Mouse (Mus musculus) forebrain, embryonic 16.5 days (tissue): ENCODE measurements around the gene Tyro3. TPM values are rescaled to one million over a fixed set of nuclear protein-coding genes. Genes with fewer than 3 reads are reported as not detected.

Experiments used
- polyA plus RNA-seq: library from polyadenylated mRNA; unstranded; fragments of >200 nt; fragmentation: Nextera tagmentation; extraction: Ambion mirVana; gene quantifications from 2 replicates; pipeline ENCODE4 v1.2.1, GENCODE M21; 2015

Gene Tyro3
- polyA plus RNA-seq, 1 experiment from 2014 or later = 17.3 TPM

Other genes starting within 250 kb of the Tyro3 start
- 29.6 and 35.9 TPM in 2 replicates for gene Nusap1, start 179.4 kb upstream of the Tyro3 start, polyA plus RNA-seq
- gene Oip5, start 179.3 kb upstream of the Tyro3 start, polyA plus RNA-seq = 10.3 and 12.0 TPM in 2 replicates
- 36.7 and 41.1 TPM in 2 replicates for gene Ndufaf1, start 134.9 kb upstream of the Tyro3 start, polyA plus RNA-seq
- gene Rtf1, start 122.7 kb upstream of the Tyro3 start, polyA plus RNA-seq = 53.3 and 53.9 TPM in 2 replicates
- gene Itpka, start 55.4 kb upstream of the Tyro3 start, polyA plus RNA-seq = 1.1 and 1.4 TPM in 2 replicates
- 0.28 and 0.43 TPM in 2 replicates for gene Ltk, start 37.3 kb upstream of the Tyro3 start, polyA plus RNA-seq
- 19.9 and 20.5 TPM in 2 replicates for gene Rpap1, start 10.2 kb upstream of the Tyro3 start, polyA plus RNA-seq
- 29.0 and 29.5 TPM in 2 replicates for gene Mga, start 99.5 kb downstream of the Tyro3 start, polyA plus RNA-seq
- 4.9 and 5.8 TPM in 2 replicates for gene Mapkbp1, start 175.0 kb downstream of the Tyro3 start, polyA plus RNA-seq
- gene Jmjd7, start 229.8 kb downstream of the Tyro3 start, polyA plus RNA-seq = 16.2 and 17.4 TPM in 2 replicates
- 4.6 and 7.2 TPM in 2 replicates for gene Gm28042, start 229.8 kb downstream of the Tyro3 start, polyA plus RNA-seq
- 2.4 and 4.0 TPM in 2 replicates for gene Pla2g4b, start 235.7 kb downstream of the Tyro3 start, polyA plus RNA-seq